Mouse (Mus musculus): ENCODE results near the gene Stx6. TPM values are rescaled to one million over a fixed set of nuclear protein-coding genes. Genes with fewer than 3 reads are reported as not detected.

Stx6 gene
- total and polyA plus RNA-seq, 2 experiments from 2014 or later, result 39.6 to 56.6 TPM

DNA sequence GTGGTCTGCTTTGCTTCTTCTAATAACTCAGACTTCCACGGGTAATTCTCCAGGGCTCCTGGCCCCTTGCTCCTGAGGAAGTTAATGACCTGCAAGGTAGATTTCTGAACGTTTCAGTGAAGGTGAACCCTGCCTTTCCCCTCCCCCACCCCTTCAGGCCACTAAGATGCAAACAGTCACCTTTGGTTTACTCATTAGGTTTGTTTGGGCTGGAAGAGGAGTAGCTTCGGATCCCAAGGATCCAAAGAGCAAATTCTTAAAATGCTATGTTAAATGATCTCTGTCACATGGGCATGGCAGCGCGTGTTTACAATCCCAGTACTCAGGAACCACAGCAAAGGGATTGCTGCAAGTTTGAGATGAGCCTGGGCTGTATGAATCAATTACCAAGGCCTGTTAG is 88.9 kb downstream of the Stx6 start:
- peaks cover 9% of the 10 kb centered on the region for H3K4me1 ChIP-seq (ENCODE audit: control insufficient read depth, insufficient read depth)
- TF ChIP-seq EP300 (IDR thresholded peaks at IDR 0.05; ENCODE audit: low read depth) (no peak), CTCF (IDR thresholded peaks at IDR 0.05; ENCODE audit: low read depth) (no peak)
- no peaks in the 10 kb centered on the region for H3K9me3 ChIP-seq (replicated peaks; ENCODE audit: control insufficient read depth, low read length)
- H3K27ac ChIP-seq (ENCODE audit: low read depth), result no peak overlapping the region
- H3K4me3 ChIP-seq (ENCODE audit: low read depth, low read length), result no peak overlapping the region
- no peak overlapping the region for H3K4me2 ChIP-seq (ENCODE audit: low read depth, low read length)
- ATAC-seq (ENCODE audit: insufficient read depth, low read depth) (no peak), DNase-seq (ENCODE audit: low spot score) (no peak)
- WGBS, result 33% methylated on average over 5 of the region's 5 CpGs
- no peaks in the 10 kb centered on the region for H3K27me3 ChIP-seq (ENCODE audit: control insufficient read depth, insufficient read depth, low read length)
- H3K9ac ChIP-seq (replicated peaks; ENCODE audit: low read depth, low read length), result no peak overlapping the region
- no peaks in the 10 kb centered on the region for H3K36me3 ChIP-seq (replicated peaks; ENCODE audit: control insufficient read depth, insufficient read depth, low read length)

GRCm38 (mm10) chr1:155248041-155248440 is 89.5 kb downstream of the Stx6 start:
- WGBS, result 55% methylated on average over 5 of the region's 5 CpGs
- no peak for DNase-seq (ENCODE audit: low spot score)

GRCm38 (mm10) chr1:155249896-155250295 is 91.4 kb downstream of the Stx6 start:
- H3K9me3 ChIP-seq (replicated peaks; ENCODE audit: control insufficient read depth, low read length), result no peaks in the 10 kb centered on the region
- ATAC-seq (ENCODE audit: insufficient read depth, low read depth) (no peak), DNase-seq (ENCODE audit: low spot score) (no peak)
- no peak for TF ChIP-seq CTCF (IDR thresholded peaks at IDR 0.05; ENCODE audit: low read depth)
- no peak for TF ChIP-seq EP300 (IDR thresholded peaks at IDR 0.05; ENCODE audit: low read depth)
- H3K27me3 ChIP-seq (ENCODE audit: control insufficient read depth, insufficient read depth, low read length), result no peaks in the 10 kb centered on the region
- no peaks in the 10 kb centered on the region for H3K36me3 ChIP-seq (replicated peaks; ENCODE audit: control insufficient read depth, insufficient read depth, low read length)
- WGBS, result 48% methylated on average over 5 of the region's 5 CpGs
- H3K9ac ChIP-seq (replicated peaks; ENCODE audit: low read depth, low read length), result no peak overlapping the region
- H3K4me2 ChIP-seq (ENCODE audit: low read depth, low read length), result no peak overlapping the region
- H3K4me1 ChIP-seq (ENCODE audit: control insufficient read depth, insufficient read depth), result peaks cover 9% of the 10 kb centered on the region
- H3K27ac ChIP-seq (ENCODE audit: low read depth), result no peak overlapping the region
- H3K4me3 ChIP-seq (ENCODE audit: low read depth, low read length), result no peak overlapping the region

More at GRCm38 (mm10) chr1:155248041-155248440, 89.5 kb downstream of the Stx6 start:
- Histone ChIP-seq H3K4me1 (ENCODE audit: control insufficient read depth, insufficient read depth) (peaks cover 9% of the 10 kb centered on the region), H3K27ac (ENCODE audit: low read depth) (no peak overlapping the region), H3K9me3 (replicated peaks; ENCODE audit: control insufficient read depth, low read length) (no peaks in the 10 kb centered on the region), H3K9ac (replicated peaks; ENCODE audit: low read depth, low read length) (no peak overlapping the region), H3K36me3 (replicated peaks; ENCODE audit: control insufficient read depth, insufficient read depth, low read length) (no peaks in the 10 kb centered on the region), H3K4me3 (ENCODE audit: low read depth, low read length) (no peak overlapping the region), H3K4me2 (ENCODE audit: low read depth, low read length) (no peak overlapping the region), H3K27me3 (ENCODE audit: control insufficient read depth, insufficient read depth, low read length) (no peaks in the 10 kb centered on the region)
- TF ChIP-seq CTCF (IDR thresholded peaks at IDR 0.05; ENCODE audit: low read depth), result no peak
- TF ChIP-seq EP300 (IDR thresholded peaks at IDR 0.05; ENCODE audit: low read depth), result no peak
- no peak for ATAC-seq (ENCODE audit: insufficient read depth, low read depth)

DNA sequence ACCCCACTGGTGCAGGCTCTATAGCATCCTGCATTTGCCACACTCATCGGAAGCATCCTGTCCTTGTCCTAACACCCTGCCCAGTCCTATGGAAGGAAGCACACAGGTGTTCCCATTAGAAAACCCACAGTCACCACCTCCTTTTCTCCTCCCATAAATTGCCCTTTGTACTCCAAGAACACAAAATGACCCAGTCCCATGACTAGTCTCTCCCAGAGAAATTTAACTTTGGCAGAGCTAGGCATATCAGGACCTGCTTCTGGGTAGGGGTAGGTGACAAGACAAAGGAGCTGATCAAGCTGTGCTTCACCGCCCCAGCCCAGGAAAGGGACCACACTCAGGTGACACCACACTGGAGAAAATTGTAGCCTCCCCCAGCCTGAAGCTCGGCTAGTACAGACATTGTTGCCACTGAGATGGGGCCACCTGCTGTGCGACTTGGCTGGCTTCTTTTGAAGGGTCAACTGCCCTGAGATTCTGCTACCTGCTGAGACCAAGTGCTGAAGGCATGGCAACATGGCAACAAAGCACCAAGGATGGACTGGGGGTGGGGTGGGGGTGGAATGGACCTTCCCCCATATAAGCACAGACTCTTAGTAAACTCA is 92.1 kb downstream of the Stx6 start:
- Histone ChIP-seq H3K27ac (ENCODE audit: low read depth) (no peak overlapping the region), H3K4me2 (ENCODE audit: low read depth, low read length) (no peak overlapping the region), H3K9ac (replicated peaks; ENCODE audit: low read depth, low read length) (no peak overlapping the region), H3K4me1 (ENCODE audit: control insufficient read depth, insufficient read depth) (peaks cover 2% of the 10 kb centered on the region), H3K27me3 (ENCODE audit: control insufficient read depth, insufficient read depth, low read length) (no peaks in the 10 kb centered on the region), H3K9me3 (replicated peaks; ENCODE audit: control insufficient read depth, low read length) (no peaks in the 10 kb centered on the region), H3K36me3 (replicated peaks; ENCODE audit: control insufficient read depth, insufficient read depth, low read length) (no peaks in the 10 kb centered on the region), H3K4me3 (ENCODE audit: low read depth, low read length) (no peak overlapping the region)
- WGBS, result 55% methylated on average over 4 of the region's 4 CpGs
- no peak for TF ChIP-seq CTCF (IDR thresholded peaks at IDR 0.05; ENCODE audit: low read depth)
- TF ChIP-seq EP300 (IDR thresholded peaks at IDR 0.05; ENCODE audit: low read depth), result no peak
- ATAC-seq (ENCODE audit: insufficient read depth, low read depth) (no peak), DNase-seq (ENCODE audit: low spot score) (no peak)

DNA sequence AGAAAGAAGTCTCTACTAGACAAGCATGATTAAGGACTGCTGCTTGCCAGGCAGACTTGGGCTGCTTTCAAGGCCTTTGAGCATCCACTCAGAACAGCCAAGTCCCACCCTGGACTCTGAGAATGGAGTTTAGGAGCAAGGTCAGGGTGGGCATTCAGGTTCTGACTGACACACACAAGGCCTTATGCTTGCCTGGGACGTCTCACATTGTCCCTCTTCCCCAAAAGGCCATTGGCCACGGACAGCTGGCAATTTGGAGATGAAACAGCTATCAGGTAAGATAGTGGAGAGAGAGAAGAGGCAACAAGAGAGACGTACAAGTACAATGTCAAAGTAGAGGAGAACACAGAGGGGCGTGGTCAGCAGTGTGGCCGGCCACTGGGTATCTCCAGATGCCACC is 93.1 kb downstream of the Stx6 start:
- Histone ChIP-seq H3K4me2 (ENCODE audit: low read depth, low read length) (no peak overlapping the region), H3K4me3 (ENCODE audit: low read depth, low read length) (no peak overlapping the region), H3K9ac (replicated peaks; ENCODE audit: low read depth, low read length) (no peak overlapping the region), H3K27me3 (ENCODE audit: control insufficient read depth, insufficient read depth, low read length) (no peaks in the 10 kb centered on the region), H3K36me3 (replicated peaks; ENCODE audit: control insufficient read depth, insufficient read depth, low read length) (no peaks in the 10 kb centered on the region), H3K27ac (ENCODE audit: low read depth) (no peak overlapping the region), H3K9me3 (replicated peaks; ENCODE audit: control insufficient read depth, low read length) (no peaks in the 10 kb centered on the region), H3K4me1 (ENCODE audit: control insufficient read depth, insufficient read depth) (no peaks in the 10 kb centered on the region; the same call in 1 of the 2 replicates)
- ATAC-seq (ENCODE audit: insufficient read depth, low read depth), result no peak
- TF ChIP-seq EP300 (IDR thresholded peaks at IDR 0.05; ENCODE audit: low read depth) (no peak), CTCF (IDR thresholded peaks at IDR 0.05; ENCODE audit: low read depth) (no peak)
- DNase-seq (ENCODE audit: low spot score), result no peak
- 63% methylated on average over 5 of the region's 5 CpGs for WGBS

- Histone ChIP-seq H3K36me3 (replicated peaks; ENCODE audit: control insufficient read depth, insufficient read depth, low read length) (no peaks in the 10 kb centered on the region), H3K4me2 (ENCODE audit: low read depth, low read length) (no peak overlapping the region), H3K4me1 (ENCODE audit: control insufficient read depth, insufficient read depth) (no peaks in the 10 kb centered on the region; the same call in 1 of the 2 replicates), H3K9me3 (replicated peaks; ENCODE audit: control insufficient read depth, low read length) (no peaks in the 10 kb centered on the region), H3K4me3 (ENCODE audit: low read depth, low read length) (no peak overlapping the region), H3K27ac (ENCODE audit: low read depth) (no peak overlapping the region), H3K9ac (replicated peaks; ENCODE audit: low read depth, low read length) (no peak overlapping the region), H3K27me3 (ENCODE audit: control insufficient read depth, insufficient read depth, low read length) (no peaks in the 10 kb centered on the region)
- TF ChIP-seq CTCF (IDR thresholded peaks at IDR 0.05; ENCODE audit: low read depth) (no peak), EP300 (IDR thresholded peaks at IDR 0.05; ENCODE audit: low read depth) (no peak)
- peak; percentile 4 for DNase-seq (ENCODE audit: low spot score)
- 35% methylated on average over 6 of the region's 6 CpGs for WGBS
- no peak for ATAC-seq (ENCODE audit: insufficient read depth, low read depth)
Measured at GRCm38 (mm10) chr1:155252631-155253121, 94.2 kb downstream of the Stx6 start.

Measured in heart, postnatal 0 days (tissue).